In genomic region chr2:75633381-75633780, GRCm38 (mm10) we compare ENCODE assay signal across 16 mouse cellular contexts. TPM values are rescaled to one million over a fixed set of nuclear protein-coding genes. Genes with fewer than 3 reads are reported as not detected.
DNase-seq lines count a peak whose midpoint lies in the region; ATAC-seq and TF ChIP-seq lines count a peak whose summit lies in the region.
"Had no signal": no experiment of that assay in that cellular context is flagged by ENCODE, and none has a peak within 500 bp of the region (broad histone marks: within the 10 kb centered on the region; RNA-seq: fewer than 3 reads in every experiment).

No protein-coding gene starts in this region.

- no peak for TF ChIP-seq CTCF in intestine, postnatal 0 days (IDR thresholded peaks at IDR 0.05; ENCODE audit: low read depth)
- TF ChIP-seq CTCF in lung, adult 2 months (IDR thresholded peaks at IDR 0.05; ENCODE audit: insufficient read depth, low read length): no peak
- TF ChIP-seq CTCF in stomach, postnatal 0 days (IDR thresholded peaks at IDR 0.05; ENCODE audit: low read depth): no peak

- no peak overlapping the region for H3K9ac ChIP-seq in intestine, embryonic 15.5 days
- H3K9ac ChIP-seq in intestine, postnatal 0 days (ENCODE audit: low read depth, low read length): no peak overlapping the region
- no peak overlapping the region for H3K9ac ChIP-seq in stomach, postnatal 0 days (ENCODE audit: low read length)
- no peak overlapping the region for H3K9ac ChIP-seq in forebrain, embryonic 11.5 days (ENCODE audit: low read length)
- H3K9ac ChIP-seq: embryonic facial prominence, embryonic 13.5 days; forebrain, embryonic 12.5 days; liver, embryonic 15.5 days; midbrain, embryonic 12.5 days had no signal

- no peak overlapping the region for H3K4me2 ChIP-seq in intestine, embryonic 15.5 days (replicated peaks)
- no peak overlapping the region for H3K4me2 ChIP-seq in intestine, postnatal 0 days (replicated peaks; ENCODE audit: low read depth)
- no peak overlapping the region for H3K4me2 ChIP-seq in stomach, postnatal 0 days (replicated peaks; ENCODE audit: low read depth)
- no peak overlapping the region for H3K4me2 ChIP-seq in forebrain, embryonic 11.5 days (ENCODE audit: low read depth, low read length, severe bottlenecking)
- H3K4me2 ChIP-seq: embryonic facial prominence, embryonic 13.5 days; forebrain, embryonic 12.5 days; liver, embryonic 15.5 days; midbrain, embryonic 12.5 days had no signal

- peak; percentile 71 for DNase-seq in kidney, adult 9 months
- DNase-seq in lung, adult 2 months: no peak
- DNase-seq in stomach, postnatal 0 days (ENCODE audit: low spot score): peak; percentile 46
- no peak for DNase-seq in cerebellum, postnatal 10 days
- no peak for DNase-seq in frontal cortex, postnatal 36 days (ENCODE audit: low spot score in 2 of 2)
- no peak for DNase-seq in forebrain, embryonic 11.5 days (ENCODE audit: low spot score)
- DNase-seq: adrenal gland, postnatal 36 days; layer of hippocampus, adult 9-11 months; left cerebral cortex, postnatal 4 days had no signal

- no peaks in the 10 kb centered on the region for H3K36me3 ChIP-seq in intestine, embryonic 15.5 days
- no peaks in the 10 kb centered on the region for H3K36me3 ChIP-seq in intestine, postnatal 0 days (ENCODE audit: control insufficient read depth, insufficient read depth)
- no peaks in the 10 kb centered on the region for H3K36me3 ChIP-seq in stomach, postnatal 0 days (ENCODE audit: control insufficient read depth, insufficient read depth, low read length)
- H3K36me3 ChIP-seq in forebrain, embryonic 11.5 days (ENCODE audit: control insufficient read depth, insufficient read depth, low read length): no peaks in the 10 kb centered on the region
- H3K36me3 ChIP-seq: embryonic facial prominence, embryonic 13.5 days; forebrain, embryonic 12.5 days; G1E; liver, embryonic 15.5 days; midbrain, embryonic 12.5 days had no signal

- H3K4me1 ChIP-seq in intestine, embryonic 15.5 days (replicated peaks): peaks cover 4% of the 10 kb centered on the region; the same call in 1 of the 2 replicates
- 0 out of 2 replicates have a peak, but pooled peaks cover 4% of the 10 kb centered on the region for H3K4me1 ChIP-seq in intestine, postnatal 0 days (replicated peaks; ENCODE audit: control insufficient read depth, insufficient read depth, low read length)
- H3K4me1 ChIP-seq in lung, adult 2 months (ENCODE audit: control insufficient read depth, insufficient read depth, low read length): no peaks in the 10 kb centered on the region
- peaks cover 2% of the 10 kb centered on the region; the same call in 1 of the 2 replicates for H3K4me1 ChIP-seq in stomach, postnatal 0 days (replicated peaks; ENCODE audit: control insufficient read depth, insufficient read depth)
- H3K4me1 ChIP-seq in forebrain, embryonic 11.5 days (replicated peaks; ENCODE audit: control insufficient read depth, insufficient read depth, low read length): no peaks in the 10 kb centered on the region
- H3K4me1 ChIP-seq: forebrain, embryonic 12.5 days; midbrain, embryonic 12.5 days had no signal

- 55% methylated on average over 6 of the region's 6 CpGs for WGBS in intestine, embryonic 15.5 days
- 49% methylated on average over 6 of the region's 6 CpGs for WGBS in intestine, postnatal 0 days
- WGBS in lung, adult 2 months: 60% methylated on average over 6 of the region's 6 CpGs
- WGBS in stomach, postnatal 0 days: 49% methylated on average over 6 of the region's 6 CpGs
- WGBS in forebrain, embryonic 11.5 days: 82% methylated on average over 6 of the region's 6 CpGs

- ATAC-seq in intestine, embryonic 15.5 days: peak; percentile 41
- ATAC-seq in intestine, postnatal 0 days: no peak
- peak; percentile 59 for ATAC-seq in stomach, postnatal 0 days (ENCODE audit: low FRiP score, low TSS enrichment)
- no peak for ATAC-seq in forebrain, embryonic 11.5 days (replicated peaks; ENCODE audit: low FRiP score)

- no peak overlapping the region for H3K4me3 ChIP-seq in intestine, embryonic 15.5 days (replicated peaks)
- H3K4me3 ChIP-seq in intestine, postnatal 0 days (ENCODE audit: low read depth, low read length): no peak overlapping the region
- H3K4me3 ChIP-seq in lung, adult 2 months (replicated peaks; ENCODE audit: extremely low read depth, low read depth, low read length): peak overlapping the region; percentile 37
- no peak overlapping the region for H3K4me3 ChIP-seq in stomach, postnatal 0 days (ENCODE audit: low read depth, low read length)
- no peak overlapping the region for H3K4me3 ChIP-seq in forebrain, embryonic 11.5 days (ENCODE audit: low read depth, low read length)
- H3K4me3 ChIP-seq: embryonic facial prominence, embryonic 13.5 days; forebrain, embryonic 12.5 days; liver, embryonic 15.5 days; midbrain, embryonic 12.5 days had no signal

- TF ChIP-seq EP300 in stomach, postnatal 0 days (optimal IDR thresholded peaks at IDR 0.05): no peak

- H3K9me3 ChIP-seq in intestine, embryonic 15.5 days: no peaks in the 10 kb centered on the region
- H3K9me3 ChIP-seq in intestine, postnatal 0 days (ENCODE audit: control insufficient read depth): no peaks in the 10 kb centered on the region
- no peaks in the 10 kb centered on the region for H3K9me3 ChIP-seq in stomach, postnatal 0 days (ENCODE audit: control insufficient read depth, low read length)
- no peaks in the 10 kb centered on the region for H3K9me3 ChIP-seq in forebrain, embryonic 11.5 days (ENCODE audit: control insufficient read depth, low read length)
- H3K9me3 ChIP-seq: embryonic facial prominence, embryonic 13.5 days; forebrain, embryonic 12.5 days; G1E; liver, embryonic 15.5 days; midbrain, embryonic 12.5 days had no signal

- no peaks in the 10 kb centered on the region for H3K27me3 ChIP-seq in intestine, embryonic 15.5 days (replicated peaks)
- no peaks in the 10 kb centered on the region for H3K27me3 ChIP-seq in intestine, postnatal 0 days (replicated peaks; ENCODE audit: control insufficient read depth, insufficient read depth, low read length)
- no peaks in the 10 kb centered on the region for H3K27me3 ChIP-seq in stomach, postnatal 0 days (ENCODE audit: control insufficient read depth, insufficient read depth, low read length)
- no peaks in the 10 kb centered on the region for H3K27me3 ChIP-seq in forebrain, embryonic 11.5 days (ENCODE audit: control insufficient read depth, insufficient read depth, low read length)
- H3K27me3 ChIP-seq: embryonic facial prominence, embryonic 13.5 days; forebrain, embryonic 12.5 days; liver, embryonic 15.5 days; midbrain, embryonic 12.5 days had no signal

- no peak for TF ChIP-seq POLR2A in lung, adult 2 months (IDR thresholded peaks at IDR 0.05; ENCODE audit: borderline replicate concordance, extremely low read depth, low read depth, low read length)

- H3K27ac ChIP-seq in intestine, embryonic 15.5 days: no peak overlapping the region
- H3K27ac ChIP-seq in intestine, postnatal 0 days (ENCODE audit: low read depth, low read length): no peak overlapping the region
- peak overlapping the region; percentile 75 for H3K27ac ChIP-seq in stomach, postnatal 0 days (replicated peaks)
- no peak overlapping the region for H3K27ac ChIP-seq in forebrain, embryonic 11.5 days (ENCODE audit: low read depth, low read length)
- H3K27ac ChIP-seq: embryonic facial prominence, embryonic 13.5 days; forebrain, embryonic 12.5 days; midbrain, embryonic 12.5 days had no signal

RNA-seq across cellular contexts. Expression of gene Hnrnpa3, which starts 25.7 kb away (rescaled TPM):
- polyA plus RNA-seq in intestine, embryonic 15.5 days (2015; fragmentation: Nextera tagmentation; extraction: Ambion mirVana): 280 and 299 TPM in 2 replicates
- 149 and 151 TPM in 2 replicates for polyA plus RNA-seq in intestine, postnatal 0 days (2015; fragmentation: Nextera tagmentation; extraction: Ambion mirVana)
- 17.5 and 36.0 TPM in 2 replicates for polyA plus RNA-seq in lung, adult 2 months (2012; rRNA removed)
- 116 and 127 TPM in 2 replicates for polyA plus RNA-seq in stomach, postnatal 0 days (2015; fragmentation: Nextera tagmentation; extraction: Ambion mirVana)
- 318 and 325 TPM in 2 replicates for polyA plus RNA-seq in forebrain, embryonic 11.5 days (2014; fragmentation: Nextera tagmentation; extraction: Ambion mirVana)

Comparison
In these comparisons a context has a peak if more than half of its experiments do, and no peak if none do; other contexts are left out.
1. ATAC-seq: peak in intestine, embryonic 15.5 days (single experiment) and stomach, postnatal 0 days (single experiment); none in intestine, postnatal 0 days (single experiment) and forebrain, embryonic 11.5 days (single experiment).
2. DNase-seq: peak in kidney, adult 9 months (single experiment) and stomach, postnatal 0 days (single experiment); none in lung, adult 2 months (single experiment), cerebellum, postnatal 10 days (0 of 2), frontal cortex, postnatal 36 days (0 of 2) and forebrain, embryonic 11.5 days (single experiment).